Mouse (Mus musculus) limb, embryonic 11.5 days (tissue): Measurements from ENCODE around the gene Zfp661. TPM values are rescaled to one million over a fixed set of nuclear protein-coding genes. Genes with fewer than 3 reads are reported as not detected.
"Not testable (repeated sequence)": the region's sequence is repeated elsewhere in the genome, so short reads cannot be mapped to it uniquely, and the experiment has no call there.

Experiments
- ATAC-seq: fragments of 200-750 bp; cut with Nextera tagmentation; 2 replicates; pipeline ENCODE4 v1.8.0; 2017; ENCODE audit warnings: low read depth; ENCODE audit not compliant: insufficient number of reproducible peaks, low FRiP score, low TSS enrichment
- DNase-seq: peaks from one replicate; pipeline ENCODE4 v3.0.0-alpha.2; 2015; ENCODE audit warnings: low spot score
- H3K27ac ChIP-seq: fragments of 300-500 bp; sonication (generic); replicated peaks from 2 replicates; pipeline ENCODE4 v1.5.1; 2014; ENCODE audit warnings: low read depth, mild to moderate bottlenecking, low read length
- H3K27me3 ChIP-seq: fragments of 300-500 bp; sonication (generic); 2 replicates; pipeline ENCODE4 v1.6.1; 2014; ENCODE audit warnings: mild to moderate bottlenecking, low read length, mixed read lengths; ENCODE audit not compliant: control insufficient read depth, insufficient read depth
- H3K36me3 ChIP-seq: fragments of 300-500 bp; sonication (generic); 2 replicates; pipeline ENCODE4 v1.6.1; 2014; ENCODE audit warnings: mild to moderate bottlenecking, low read length, moderate library complexity, mixed read lengths; ENCODE audit not compliant: control insufficient read depth, insufficient read depth
- H3K4me1 ChIP-seq: fragments of 300-500 bp; sonication (generic); 2 replicates; pipeline ENCODE4 v1.6.1; 2014; ENCODE audit warnings: low read length, mixed read lengths; ENCODE audit not compliant: control insufficient read depth, insufficient read depth
- H3K4me2 ChIP-seq: fragments of 300-500 bp; sonication (generic); 2 replicates; pipeline ENCODE4 v1.6.1; 2014; ENCODE audit warnings: low read depth, mild to moderate bottlenecking, moderate library complexity; ENCODE audit not compliant: severe bottlenecking
- H3K4me3 ChIP-seq: fragments of 300-500 bp; sonication (generic); 2 replicates; pipeline ENCODE4 v1.5.1; 2014; ENCODE audit warnings: low read depth, low read length
- H3K9ac ChIP-seq: fragments of 300-500 bp; sonication (generic); 2 replicates; pipeline ENCODE4 v1.6.1; 2014; ENCODE audit warnings: mild to moderate bottlenecking, low read length
- H3K9me3 ChIP-seq: fragments of 300-500 bp; sonication (generic); 2 replicates; pipeline ENCODE4 v1.6.1; 2016; ENCODE audit warnings: low read length; ENCODE audit not compliant: control insufficient read depth
- WGBS: fragments of 180-500 bp; shearing (Covaris S2); extraction: QIAGEN DNeasy Blood & Tissue Kit; methylation state at CpG from one replicate; pipeline ENCODE4 v1.1.7; 2014; 5-methylcytosine and 5-hydroxymethylcytosine counted together
- polyA plus RNA-seq: library from polyadenylated mRNA; unstranded; fragments of >200 nt; fragmentation: Nextera tagmentation; extraction: Ambion mirVana; gene quantifications from 2 replicates; pipeline ENCODE4 v1.2.1, GENCODE M21; 2014

Gene Zfp661
- polyA plus RNA-seq, 1 experiment from 2014 or later = 5.5 TPM

GRCm38 (mm10) chr2:127619311-127619710, 32.4 kb upstream of the Zfp661 start:
- Histone ChIP-seq H3K4me2 (no peak overlapping the region), H3K36me3 (no peaks in the 10 kb centered on the region), H3K9ac (no peak overlapping the region), H3K27ac (no peak overlapping the region), H3K4me3 (no peak overlapping the region), H3K4me1 (no peaks in the 10 kb centered on the region), H3K9me3 (no peaks in the 10 kb centered on the region), H3K27me3 (no peaks in the 10 kb centered on the region)
- DNase-seq = no peak
- ATAC-seq = no peak
- WGBS = 88% methylated on average over 3 of the region's 3 CpGs

GRCm38 (mm10) chr2:127612288-127612687, 25.4 kb upstream of the Zfp661 start:
- Histone ChIP-seq H3K27me3 (no peaks in the 10 kb centered on the region), H3K4me2 (no peak overlapping the region), H3K4me3 (no peak overlapping the region), H3K9me3 (no peaks in the 10 kb centered on the region), H3K36me3 (no peaks in the 10 kb centered on the region), H3K27ac (no peak overlapping the region), H3K9ac (no peak overlapping the region), H3K4me1 (0 out of 2 replicates have a peak, but pooled peaks cover 3% of the 10 kb centered on the region)
- ATAC-seq = no peak
- 87% methylated on average over 4 of the region's 4 CpGs for whole genome bisulfite sequencing
- no peak for DNase-seq

- Histone ChIP-seq H3K4me2 (no peak overlapping the region), H3K9ac (no peak overlapping the region)
Measured at GRCm38 (mm10) chr2:127611386-127611785, 24.5 kb upstream of the Zfp661 start.

GRCm38 (mm10) chr2:127608986-127609385, 22.1 kb upstream of the Zfp661 start:
- Histone ChIP-seq H3K27ac (no peak overlapping the region), H3K4me2 (no peak overlapping the region), H3K4me1 (0 out of 2 replicates have a peak, but pooled peaks cover 3% of the 10 kb centered on the region), H3K27me3 (no peaks in the 10 kb centered on the region), H3K9me3 (no peaks in the 10 kb centered on the region), H3K36me3 (peaks cover 4% of the 10 kb centered on the region; the same call in 1 of the 2 replicates), H3K4me3 (no peak overlapping the region), H3K9ac (no peak overlapping the region)
- 1% methylated on average over 5 of the region's 5 CpGs for WGBS
- DNase-seq (peak; percentile 52), ATAC-seq (peak; percentile 73)

More at GRCm38 (mm10) chr2:127611386-127611785, 24.5 kb upstream of the Zfp661 start:
- Histone ChIP-seq H3K9me3 (no peaks in the 10 kb centered on the region), H3K27ac (no peak overlapping the region), H3K4me1 (0 out of 2 replicates have a peak, but pooled peaks cover 3% of the 10 kb centered on the region), H3K27me3 (no peaks in the 10 kb centered on the region), H3K36me3 (no peaks in the 10 kb centered on the region), H3K4me3 (no peak overlapping the region)
- no peak for ATAC-seq
- no peak for DNase-seq
- 85% methylated on average over 4 of the region's 4 CpGs for WGBS

- H3K27ac ChIP-seq = no peak overlapping the region
- no peak overlapping the region for H3K4me3 ChIP-seq
- ATAC-seq (no peak), DNase-seq (no peak)
- H3K36me3 ChIP-seq = peaks cover 4% of the 10 kb centered on the region; the same call in 1 of the 2 replicates
- no peak overlapping the region for H3K9ac ChIP-seq
- H3K9me3 ChIP-seq = no peaks in the 10 kb centered on the region
- 0 out of 2 replicates have a peak, but pooled peaks cover 3% of the 10 kb centered on the region for H3K4me1 ChIP-seq
- no peak overlapping the region for H3K4me2 ChIP-seq
- H3K27me3 ChIP-seq = no peaks in the 10 kb centered on the region
- 50% methylated on average over 3 of the region's 3 CpGs for WGBS
Measured at GRCm38 (mm10) chr2:127608234-127608633, 21.3 kb upstream of the Zfp661 start.

- no peaks in the 10 kb centered on the region for H3K9me3 ChIP-seq
- H3K27ac ChIP-seq = no peak overlapping the region
- H3K4me3 ChIP-seq = no peak overlapping the region
- H3K9ac ChIP-seq = no peak overlapping the region
- 0 out of 2 replicates have a peak, but pooled peaks cover 3% of the 10 kb centered on the region for H3K4me1 ChIP-seq
- no peak for DNase-seq
- no peaks in the 10 kb centered on the region for H3K27me3 ChIP-seq
- WGBS = 94% methylated on average over 3 of the region's 3 CpGs
- H3K36me3 ChIP-seq = peaks cover 4% of the 10 kb centered on the region; the same call in 1 of the 2 replicates
- no peak for ATAC-seq
- no peak overlapping the region for H3K4me2 ChIP-seq
Measured at GRCm38 (mm10) chr2:127605203-127605602, 18.3 kb upstream of the Zfp661 start.

- H3K9me3 ChIP-seq, H3K4me2 ChIP-seq, H3K27ac ChIP-seq, H3K9ac ChIP-seq, H3K4me1 ChIP-seq, H3K4me3 ChIP-seq, ATAC-seq, DNase-seq, H3K27me3 ChIP-seq, H3K36me3 ChIP-seq: not testable (repeated sequence)
- 78% methylated on average over 6 of the region's 8 CpGs for WGBS
Measured at GRCm38 (mm10) chr2:127603383-127603782, 16.5 kb upstream of the Zfp661 start.

GRCm38 (mm10) chr2:127590840-127591239, 3.9 kb upstream of the Zfp661 start:
- Histone ChIP-seq H3K9me3 (no peaks in the 10 kb centered on the region), H3K9ac (no peak overlapping the region), H3K4me3 (no peak overlapping the region), H3K27ac (no peak overlapping the region), H3K4me2 (no peak overlapping the region), H3K36me3 (peaks cover 3% of the 10 kb centered on the region; the same call in 1 of the 2 replicates), H3K27me3 (no peaks in the 10 kb centered on the region), H3K4me1 (peaks cover 3% of the 10 kb centered on the region; the same call in 1 of the 2 replicates)
- ATAC-seq (no peak), DNase-seq (no peak)
- WGBS = 79% methylated on average over 4 of the region's 4 CpGs

GRCm38 (mm10) chr2:127590204-127590603, 3.3 kb upstream of the Zfp661 start:
- H3K4me1 ChIP-seq = peaks cover 3% of the 10 kb centered on the region; the same call in 1 of the 2 replicates
- H3K4me2 ChIP-seq = no peak overlapping the region
- ATAC-seq (no peak), DNase-seq (no peak)
- no peak overlapping the region for H3K4me3 ChIP-seq
- H3K27ac ChIP-seq = no peak overlapping the region
- no peaks in the 10 kb centered on the region for H3K27me3 ChIP-seq
- H3K36me3 ChIP-seq = peaks cover 3% of the 10 kb centered on the region; the same call in 1 of the 2 replicates
- H3K9ac ChIP-seq = no peak overlapping the region
- no peaks in the 10 kb centered on the region for H3K9me3 ChIP-seq
- 70% methylated on average over 15 of the region's 15 CpGs for WGBS
